Mouse (Mus musculus) thymus, adult 2 months (tissue): ENCODE measurements around the gene Htt.

Source experiments
- CTCF ChIP-seq: fragments of 200-500 bp; IDR thresholded peaks from 2 replicates; pipeline ENCODE4 v1.5.1; 2012; ENCODE audit warnings: mild to moderate bottlenecking, control low read depth, low read length, moderate library complexity, borderline replicate concordance; ENCODE audit not compliant: control insufficient read depth, poor library complexity, insufficient read depth; ENCODE audit errors: extremely low read depth
- POLR2A ChIP-seq: fragments of 200-500 bp; IDR thresholded peaks from 2 replicates; pipeline ENCODE4 v1.6.1; 2012; ENCODE audit warnings: mild to moderate bottlenecking, low read length, control low read depth, moderate library complexity; ENCODE audit not compliant: control insufficient read depth, poor library complexity, insufficient read depth; ENCODE audit errors: extremely low read depth

DNA sequence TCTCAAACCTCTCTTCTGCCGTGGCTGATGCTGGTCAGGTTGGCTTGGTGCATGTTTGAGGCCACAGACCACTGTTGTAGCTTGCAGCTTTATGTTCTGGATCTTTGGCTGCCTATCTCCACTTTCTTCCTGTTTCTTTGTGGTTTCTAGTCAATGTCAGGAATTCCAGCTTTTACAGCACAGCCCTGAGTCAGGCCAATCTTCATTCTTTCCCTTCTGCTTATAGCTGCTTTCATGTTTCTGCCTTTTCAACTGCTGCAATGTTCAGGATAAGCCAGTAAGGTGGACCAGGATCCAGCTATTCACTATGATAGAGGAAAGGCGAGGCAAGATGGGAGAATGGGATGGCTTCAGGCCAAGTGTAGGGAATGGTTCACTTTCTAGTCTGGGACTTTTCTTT, 29.6 kb downstream of the Htt start:
- no peak for TF ChIP-seq POLR2A
- TF ChIP-seq CTCF: no peak
